Mouse (Mus musculus): Measurements from ENCODE around the gene Zfp428. TPM values are rescaled to one million over a fixed set of nuclear protein-coding genes. Genes with fewer than 3 reads are reported as not detected.
"Not testable (repeated sequence)": the region's sequence is repeated elsewhere in the genome, so short reads cannot be mapped to it uniquely, and the experiment has no call there.

The Zfp428 gene
- polyA plus RNA-seq, 1 experiment from 2014 or later = 32.0 TPM

DNA sequence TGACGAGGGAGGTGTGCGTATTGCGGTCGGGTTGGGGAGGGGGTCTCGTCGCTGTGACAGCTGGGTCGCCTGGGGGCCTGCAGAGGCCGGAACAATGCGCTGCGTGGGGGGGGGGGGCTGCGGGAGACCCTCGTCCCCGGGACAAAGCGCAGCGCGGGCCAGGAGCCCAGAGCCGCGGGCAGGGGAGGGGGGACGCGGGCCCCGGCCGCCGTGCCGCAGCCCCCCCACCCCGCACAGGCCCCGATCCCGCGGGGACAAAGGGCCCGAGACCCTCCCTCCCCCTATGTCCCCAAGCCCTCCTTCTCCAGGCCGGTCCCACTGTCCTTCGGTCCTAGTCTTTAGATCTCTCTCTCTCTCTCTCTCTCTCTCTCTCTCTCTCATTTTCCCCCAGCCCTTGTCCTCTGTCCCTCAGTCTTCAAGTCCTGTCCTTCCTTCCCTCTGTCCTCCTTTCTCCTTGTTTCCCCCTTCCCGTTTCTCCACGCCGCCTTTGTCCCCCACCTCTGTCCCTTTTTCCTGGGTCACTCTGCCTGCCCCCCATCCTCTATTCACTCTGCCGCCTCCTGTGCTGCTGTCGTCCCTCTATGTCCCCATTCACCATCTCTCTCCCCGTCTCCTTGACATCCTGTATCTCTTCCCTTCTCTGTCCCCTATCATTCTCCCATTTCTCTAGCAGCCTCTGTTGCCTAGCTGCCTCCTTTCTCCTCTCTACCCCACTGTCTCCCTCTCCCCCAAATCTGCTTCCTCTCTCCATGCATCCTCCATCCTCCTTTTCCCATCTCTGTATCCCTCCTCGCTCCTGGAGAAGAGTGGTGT lies 24.4 kb upstream of the Zfp428 start:
- Histone ChIP-seq H3K27me3 (replicated peaks) (peaks cover 21% of the 10 kb centered on the region; the same call in 1 of the 2 replicates), H3K27ac (no peak overlapping the region), H3K9me3 (no peaks in the 10 kb centered on the region), H3K36me3 (no peaks in the 10 kb centered on the region), H3K9ac (peak overlapping the region; percentile 55), H3K4me3 (replicated peaks) (peak overlapping the region; percentile 61), H3K4me2 (replicated peaks) (peak overlapping the region; percentile 97), H3K4me1 (replicated peaks) (peaks cover 19% of the 10 kb centered on the region)
- 5% methylated on average over 17 of the region's 38 CpGs for WGBS
- peak; percentile 34; the same call in 1 of the 2 replicates for ATAC-seq

DNA sequence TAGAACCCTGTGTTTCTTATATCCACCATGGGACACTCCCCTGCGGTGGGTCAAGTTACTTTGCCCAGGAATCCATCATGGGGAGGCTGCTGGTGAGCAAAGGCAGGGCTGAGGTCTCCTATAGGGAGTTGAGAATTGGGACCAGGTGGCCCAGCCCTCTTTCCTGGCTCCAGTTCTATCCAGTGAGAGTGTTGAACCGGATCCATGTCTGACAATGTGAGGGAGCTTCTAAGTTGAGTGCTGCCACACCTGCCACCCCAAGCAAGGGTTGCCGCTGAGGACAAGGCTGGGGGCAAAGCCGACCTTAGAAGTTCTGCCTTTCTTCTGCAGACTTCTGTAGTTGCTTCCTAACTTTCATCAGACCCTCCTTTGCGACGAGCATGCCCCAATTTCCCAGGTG lies 23.5 kb upstream of the Zfp428 start:
- H3K9me3 ChIP-seq; H3K4me2 ChIP-seq (replicated peaks); H3K9ac ChIP-seq; ATAC-seq; H3K36me3 ChIP-seq; H3K27ac ChIP-seq; H3K4me3 ChIP-seq (replicated peaks): not testable (repeated sequence)
- WGBS = 51% methylated on average over 6 of the region's 6 CpGs
- Histone ChIP-seq H3K4me1 (replicated peaks) (peaks cover 19% of the 10 kb centered on the region), H3K27me3 (replicated peaks) (peaks cover 21% of the 10 kb centered on the region; the same call in 1 of the 2 replicates)

DNA sequence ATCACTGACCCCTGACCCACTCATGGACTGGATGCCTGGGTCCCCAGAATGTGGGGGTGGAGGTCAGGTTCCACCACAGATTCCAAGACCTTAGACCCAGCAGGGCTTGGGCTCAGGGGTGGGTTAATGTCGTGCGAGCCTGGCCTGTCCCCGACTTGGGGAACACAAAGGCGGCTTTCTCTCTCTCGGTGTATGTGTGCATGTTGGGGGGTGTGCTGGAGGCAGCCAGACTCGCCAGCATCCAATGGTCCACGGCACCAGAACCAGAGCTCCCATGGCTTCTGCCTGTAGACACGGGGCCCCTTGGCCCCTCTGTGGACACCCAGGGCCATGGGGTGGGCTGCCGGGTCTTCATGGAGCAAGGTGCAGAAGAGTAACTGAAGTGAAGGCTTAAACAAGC lies 21.3 kb upstream of the Zfp428 start:
- ATAC-seq = no peak
- WGBS = 82% methylated on average over 9 of the region's 9 CpGs
- Histone ChIP-seq H3K27ac (no peak overlapping the region), H3K9me3 (no peaks in the 10 kb centered on the region), H3K4me2 (replicated peaks) (no peak overlapping the region), H3K27me3 (replicated peaks) (peaks cover 21% of the 10 kb centered on the region; the same call in 1 of the 2 replicates), H3K4me1 (replicated peaks) (peaks cover 18% of the 10 kb centered on the region), H3K9ac (no peak overlapping the region), H3K36me3 (no peaks in the 10 kb centered on the region), H3K4me3 (replicated peaks) (no peak overlapping the region)

DNA sequence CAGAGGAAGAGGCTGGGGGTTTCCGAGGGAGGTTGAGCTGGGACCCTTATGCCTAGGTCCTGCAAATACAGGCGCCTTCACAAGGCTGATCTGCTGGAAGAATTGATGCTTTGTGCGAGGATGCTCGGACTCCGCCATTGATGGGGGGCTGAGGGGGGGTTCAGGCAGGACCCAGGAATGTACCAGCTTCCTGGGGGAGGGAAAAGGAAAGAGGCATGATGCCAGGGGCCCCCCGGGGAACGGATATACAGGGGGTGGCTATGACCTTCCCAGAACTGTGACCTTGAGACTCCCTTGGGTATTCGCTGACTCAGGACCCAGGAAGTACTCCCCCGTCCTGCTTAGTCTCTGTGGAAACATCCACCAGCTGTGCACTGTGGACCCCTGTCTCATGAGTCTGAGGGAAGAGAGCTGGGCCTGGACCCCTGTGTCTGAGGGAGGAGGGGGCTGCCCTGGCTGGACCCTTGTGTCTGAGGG lies 20.1 kb upstream of the Zfp428 start:
- no peak overlapping the region for H3K27ac ChIP-seq
- WGBS = 42% methylated on average over 9 of the region's 9 CpGs
- H3K4me1 ChIP-seq (replicated peaks) = 0 out of 2 replicates have a peak, but pooled peaks cover 6% of the 10 kb centered on the region
- no peak overlapping the region for H3K4me2 ChIP-seq (replicated peaks)
- no peaks in the 10 kb centered on the region for H3K9me3 ChIP-seq
- H3K9ac ChIP-seq = no peak overlapping the region
- H3K36me3 ChIP-seq = no peaks in the 10 kb centered on the region
- no peak overlapping the region for H3K4me3 ChIP-seq (replicated peaks)
- peaks cover 11% of the 10 kb centered on the region; the same call in 1 of the 2 replicates for H3K27me3 ChIP-seq (replicated peaks)
- ATAC-seq = no peak

DNA sequence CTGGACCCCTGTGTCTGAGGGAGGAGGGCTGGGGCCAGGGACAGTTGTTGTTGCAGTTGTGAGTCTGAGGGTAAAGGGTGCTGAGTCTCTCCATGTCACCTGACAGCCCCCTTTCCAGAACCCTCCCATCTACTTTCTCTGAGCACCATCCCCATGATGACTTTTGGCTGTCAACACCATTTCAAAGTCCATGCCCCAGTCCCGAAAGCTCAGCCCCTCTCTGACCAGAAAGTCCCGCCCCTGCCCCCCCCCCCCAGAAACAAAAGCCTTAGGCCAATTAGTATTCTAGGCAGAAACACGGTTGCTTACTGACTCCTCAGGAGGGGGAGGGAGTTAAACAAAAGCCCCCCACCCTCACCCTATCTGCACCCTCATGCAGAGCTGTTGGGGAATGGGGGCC lies 19.4 kb upstream of the Zfp428 start:
- ATAC-seq = no peak
- Histone ChIP-seq H3K4me3 (replicated peaks) (no peak overlapping the region), H3K27ac (no peak overlapping the region), H3K4me1 (replicated peaks) (0 out of 2 replicates have a peak, but pooled peaks cover 6% of the 10 kb centered on the region), H3K36me3 (no peaks in the 10 kb centered on the region), H3K9ac (no peak overlapping the region), H3K4me2 (replicated peaks) (no peak overlapping the region), H3K9me3 (no peaks in the 10 kb centered on the region), H3K27me3 (replicated peaks) (peaks cover 11% of the 10 kb centered on the region; the same call in 1 of the 2 replicates)
- 42% methylated on average over 3 of the region's 3 CpGs for WGBS

DNA sequence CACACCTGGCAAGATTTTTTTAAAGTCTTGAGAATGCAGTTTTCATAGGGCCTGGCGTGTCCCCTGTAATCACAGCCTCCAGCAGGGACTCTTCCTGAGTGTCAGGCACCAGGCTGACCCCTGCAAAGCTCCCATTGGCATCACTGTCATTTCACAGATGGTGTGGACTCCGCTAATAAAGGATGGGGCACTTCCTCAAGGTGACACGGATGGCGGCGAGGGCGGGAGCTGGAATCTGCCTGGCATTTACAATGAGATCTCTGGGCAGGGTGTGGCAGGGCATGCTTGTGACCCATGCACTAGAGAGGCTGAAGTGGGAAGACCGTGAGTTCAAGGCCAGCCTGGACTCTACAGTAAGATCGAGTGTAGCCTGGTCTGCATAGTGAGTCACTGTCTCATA lies 18.5 kb upstream of the Zfp428 start:
- no peak overlapping the region for H3K4me2 ChIP-seq (replicated peaks)
- H3K4me3 ChIP-seq (replicated peaks) = no peak overlapping the region
- 80% methylated on average over 8 of the region's 8 CpGs for WGBS
- no peak overlapping the region for H3K27ac ChIP-seq
- no peak for ATAC-seq
- H3K4me1 ChIP-seq (replicated peaks) = 0 out of 2 replicates have a peak, but pooled peaks cover 6% of the 10 kb centered on the region
- H3K9me3 ChIP-seq = no peaks in the 10 kb centered on the region
- no peak overlapping the region for H3K9ac ChIP-seq
- H3K36me3 ChIP-seq = no peaks in the 10 kb centered on the region
- H3K27me3 ChIP-seq (replicated peaks) = peaks cover 7% of the 10 kb centered on the region; the same call in 1 of the 2 replicates

DNA sequence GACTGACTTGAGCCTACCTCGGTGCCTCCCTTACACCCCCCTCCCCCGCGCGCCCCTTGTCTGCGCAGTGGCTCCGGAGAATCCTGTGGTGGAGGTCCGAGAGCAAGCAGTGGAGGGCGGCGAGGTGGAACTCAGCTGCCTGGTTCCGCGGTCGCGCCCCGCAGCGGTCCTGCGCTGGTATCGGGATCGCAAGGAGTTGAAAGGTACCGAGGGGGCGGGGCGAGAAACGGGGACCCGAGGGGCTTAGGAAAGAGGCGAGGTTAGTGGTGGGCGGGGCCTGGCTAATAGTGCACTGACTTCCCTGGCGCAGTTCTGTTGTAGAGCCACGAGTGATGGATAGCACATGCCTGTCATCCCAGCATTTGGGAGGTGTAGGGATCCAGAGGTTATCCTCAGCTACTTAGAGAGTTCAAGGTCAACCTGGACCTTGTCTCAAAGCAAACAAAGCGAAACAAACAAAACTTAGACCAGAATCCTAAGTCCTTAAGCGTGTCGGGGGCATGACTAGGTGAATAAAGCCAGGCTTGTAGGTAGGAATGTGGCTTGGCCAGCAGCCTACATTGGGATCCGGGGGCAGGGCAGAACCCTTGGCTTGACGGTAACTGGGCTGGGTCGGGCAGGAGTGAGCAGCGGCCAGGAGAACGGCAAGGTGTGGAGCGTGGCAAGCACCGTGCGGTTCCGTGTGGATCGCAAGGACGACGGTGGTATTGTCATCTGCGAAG lies 6.8 kb upstream of the Zfp428 start:
- Histone ChIP-seq H3K27ac (no peak overlapping the region), H3K9ac (peak overlapping the region; percentile 28), H3K4me2 (replicated peaks) (peak overlapping the region; percentile 72), H3K4me1 (replicated peaks) (peaks cover 12% of the 10 kb centered on the region), H3K27me3 (replicated peaks) (peaks cover 37% of the 10 kb centered on the region), H3K36me3 (no peaks in the 10 kb centered on the region), H3K9me3 (no peaks in the 10 kb centered on the region), H3K4me3 (replicated peaks) (peak overlapping the region; percentile 33)
- ATAC-seq = peak; percentile 31; the same call in 1 of the 2 replicates
- WGBS = 8% methylated on average over 43 of the region's 43 CpGs

DNA sequence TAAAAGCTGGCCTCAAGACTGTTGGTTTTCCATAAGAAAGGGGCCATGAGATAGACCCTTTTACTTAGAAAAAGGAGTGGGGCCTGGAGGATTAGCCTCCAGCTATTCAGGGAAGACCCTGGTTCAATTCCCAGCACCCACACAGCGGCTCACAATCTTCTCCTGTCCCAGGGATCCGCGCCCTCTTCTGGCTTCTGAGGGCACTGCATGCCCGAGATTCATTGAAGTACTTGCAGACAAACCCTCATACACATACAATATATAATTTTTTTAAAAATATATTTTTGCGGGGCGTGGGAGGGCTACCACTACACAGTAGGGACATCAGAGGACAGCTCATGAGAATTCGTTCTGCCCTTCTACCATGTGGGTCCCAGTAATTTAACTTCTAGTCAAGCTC lies 5.9 kb upstream of the Zfp428 start:
- ATAC-seq = no peak
- H3K4me1 ChIP-seq (replicated peaks) = peaks cover 15% of the 10 kb centered on the region
- H3K9me3 ChIP-seq = no peaks in the 10 kb centered on the region
- H3K36me3 ChIP-seq = no peaks in the 10 kb centered on the region
- H3K4me2 ChIP-seq (replicated peaks) = no peak overlapping the region
- no peak overlapping the region for H3K4me3 ChIP-seq (replicated peaks)
- H3K27ac ChIP-seq = no peak overlapping the region
- 36% methylated on average over 7 of the region's 7 CpGs for WGBS
- no peak overlapping the region for H3K9ac ChIP-seq
- H3K27me3 ChIP-seq (replicated peaks) = peaks cover 37% of the 10 kb centered on the region

DNA sequence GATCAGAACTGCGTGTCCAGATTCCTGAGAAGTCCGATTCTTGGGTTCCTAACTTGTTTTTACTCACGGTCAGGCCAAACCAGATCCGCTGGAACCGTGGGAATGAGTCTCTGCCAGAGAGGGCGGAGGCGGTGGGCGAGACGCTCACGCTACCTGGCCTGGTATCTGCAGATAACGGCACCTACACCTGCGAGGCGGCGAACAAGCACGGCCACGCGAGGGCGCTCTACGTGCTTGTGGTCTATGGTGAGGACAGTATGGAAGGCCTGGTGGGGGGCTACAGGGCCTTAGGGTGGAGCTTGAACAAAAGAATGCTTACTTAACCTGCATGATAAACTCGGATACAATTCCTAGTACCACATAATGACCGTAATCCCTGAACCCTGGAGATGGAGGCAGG lies 5.3 kb upstream of the Zfp428 start:
- WGBS = 48% methylated on average over 21 of the region's 21 CpGs
- H3K27ac ChIP-seq = no peak overlapping the region
- no peaks in the 10 kb centered on the region for H3K36me3 ChIP-seq
- H3K4me3 ChIP-seq (replicated peaks) = no peak overlapping the region
- H3K27me3 ChIP-seq (replicated peaks) = peaks cover 37% of the 10 kb centered on the region
- no peaks in the 10 kb centered on the region for H3K9me3 ChIP-seq
- H3K9ac ChIP-seq = no peak overlapping the region
- no peak for ATAC-seq
- no peak overlapping the region for H3K4me2 ChIP-seq (replicated peaks)
- H3K4me1 ChIP-seq (replicated peaks) = peaks cover 18% of the 10 kb centered on the region

DNA sequence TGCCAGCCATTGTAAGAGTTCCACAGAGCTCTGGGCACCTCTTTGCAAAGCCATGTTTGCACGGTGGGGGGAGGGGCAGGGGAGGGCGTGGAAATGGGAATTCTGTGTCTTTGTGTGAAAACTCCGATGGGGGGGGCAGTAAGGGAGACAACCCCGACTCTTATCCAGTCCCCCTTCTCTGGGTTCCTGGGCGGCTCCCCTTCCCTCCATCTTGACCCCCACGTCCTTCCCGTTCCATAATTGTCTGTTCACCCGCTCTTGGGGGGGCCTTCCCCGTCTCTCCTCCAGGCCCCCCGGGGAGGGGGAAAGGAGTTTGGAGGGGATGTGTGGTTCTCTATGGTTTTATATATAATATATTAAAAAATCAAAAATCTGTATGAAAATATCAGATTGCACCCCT lies 2.8 kb upstream of the Zfp428 start:
- Histone ChIP-seq H3K4me1 (replicated peaks) (peaks cover 25% of the 10 kb centered on the region), H3K27ac (no peak overlapping the region), H3K27me3 (replicated peaks) (peaks cover 26% of the 10 kb centered on the region), H3K4me3 (replicated peaks) (no peak overlapping the region), H3K4me2 (replicated peaks) (no peak overlapping the region), H3K9ac (no peak overlapping the region), H3K36me3 (no peaks in the 10 kb centered on the region), H3K9me3 (no peaks in the 10 kb centered on the region)
- WGBS = 19% methylated on average over 10 of the region's 10 CpGs
- no peak for ATAC-seq

DNA sequence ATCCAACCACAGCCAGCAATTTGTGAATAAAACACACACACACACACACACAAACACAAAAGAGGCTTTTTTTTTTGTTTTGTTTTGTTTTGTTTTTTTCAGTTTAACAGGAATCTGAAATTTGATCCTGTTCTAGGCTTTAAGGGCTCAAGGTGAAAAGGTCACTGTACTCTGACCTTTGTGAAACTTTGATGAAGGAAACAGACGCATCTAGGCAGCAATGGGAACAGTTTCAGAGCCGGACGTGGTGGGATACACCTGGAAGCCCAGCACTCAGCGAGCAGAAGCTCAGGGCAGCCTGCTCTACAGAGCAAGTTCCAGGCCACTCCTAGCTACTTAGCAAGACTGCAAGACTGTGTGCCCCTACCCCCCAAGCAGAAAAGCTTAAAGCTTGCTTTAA lies 1.9 kb upstream of the Zfp428 start:
- Histone ChIP-seq H3K9me3 (no peaks in the 10 kb centered on the region), H3K4me2 (replicated peaks) (no peak overlapping the region)
- 18% methylated on average over 4 of the region's 4 CpGs for WGBS

DNA sequence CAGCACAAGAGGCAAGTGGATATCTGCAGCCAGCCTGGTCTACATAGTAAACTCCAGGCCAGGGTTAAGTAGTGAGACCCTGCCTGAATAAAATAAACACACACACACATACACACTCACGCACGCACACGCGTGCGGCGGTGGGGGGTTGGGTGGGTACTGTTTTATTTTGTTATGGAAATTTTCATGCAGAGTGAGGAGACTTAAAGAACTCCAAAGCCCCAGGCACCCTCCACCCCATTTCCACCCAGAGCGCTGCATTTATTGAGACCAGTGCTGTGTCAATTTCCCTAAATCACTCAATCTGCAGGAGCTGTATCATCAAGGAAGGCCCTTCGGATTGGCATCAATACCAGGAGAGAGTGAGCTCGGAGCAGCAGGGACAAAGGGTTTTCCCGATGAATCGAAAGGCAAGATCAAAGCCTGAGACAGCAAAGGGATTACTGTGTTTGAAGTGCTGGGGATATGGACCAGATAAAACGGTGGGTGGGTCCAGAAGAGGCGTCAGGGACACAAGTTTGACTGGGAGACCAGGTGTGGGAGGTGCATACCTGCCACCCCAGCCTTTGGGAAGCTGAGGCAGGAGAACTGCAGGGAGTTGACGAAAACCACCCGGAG lies 1.2 kb upstream of the Zfp428 start:
- peak overlapping the region; percentile 2; the same call in 1 of the 2 replicates for H3K9ac ChIP-seq
- no peaks in the 10 kb centered on the region for H3K36me3 ChIP-seq
- peaks cover 10% of the 10 kb centered on the region for H3K27me3 ChIP-seq (replicated peaks)
- H3K27ac ChIP-seq = peak overlapping the region; percentile 99; the same call in 1 of the 2 replicates
- ATAC-seq = no peak
- peak overlapping the region; percentile 84 for H3K4me2 ChIP-seq (replicated peaks)
- peaks cover 18% of the 10 kb centered on the region for H3K4me1 ChIP-seq (replicated peaks)
- H3K4me3 ChIP-seq (replicated peaks) = no peak overlapping the region
- H3K9me3 ChIP-seq = no peaks in the 10 kb centered on the region
- 27% methylated on average over 15 of the region's 15 CpGs for WGBS

More for the DNA sequence above, 1.9 kb upstream of the Zfp428 start:
- Histone ChIP-seq H3K9ac (no peak overlapping the region), H3K4me1 (replicated peaks) (peaks cover 24% of the 10 kb centered on the region), H3K27me3 (replicated peaks) (peaks cover 17% of the 10 kb centered on the region), H3K36me3 (no peaks in the 10 kb centered on the region), H3K4me3 (replicated peaks) (no peak overlapping the region), H3K27ac (no peak overlapping the region)
- ATAC-seq = no peak

All from intestine, embryonic 15.5 days (tissue).